Mouse (Mus musculus): Measurements from ENCODE around the gene Phf5a. TPM values are rescaled to one million over a fixed set of nuclear protein-coding genes. Genes with fewer than 3 reads are reported as not detected.

Gene Phf5a
- 98.4 and 112 TPM in 2 replicates for polyA plus RNA-seq (2015; fragmentation: Nextera tagmentation; extraction: Ambion mirVana)

DNA sequence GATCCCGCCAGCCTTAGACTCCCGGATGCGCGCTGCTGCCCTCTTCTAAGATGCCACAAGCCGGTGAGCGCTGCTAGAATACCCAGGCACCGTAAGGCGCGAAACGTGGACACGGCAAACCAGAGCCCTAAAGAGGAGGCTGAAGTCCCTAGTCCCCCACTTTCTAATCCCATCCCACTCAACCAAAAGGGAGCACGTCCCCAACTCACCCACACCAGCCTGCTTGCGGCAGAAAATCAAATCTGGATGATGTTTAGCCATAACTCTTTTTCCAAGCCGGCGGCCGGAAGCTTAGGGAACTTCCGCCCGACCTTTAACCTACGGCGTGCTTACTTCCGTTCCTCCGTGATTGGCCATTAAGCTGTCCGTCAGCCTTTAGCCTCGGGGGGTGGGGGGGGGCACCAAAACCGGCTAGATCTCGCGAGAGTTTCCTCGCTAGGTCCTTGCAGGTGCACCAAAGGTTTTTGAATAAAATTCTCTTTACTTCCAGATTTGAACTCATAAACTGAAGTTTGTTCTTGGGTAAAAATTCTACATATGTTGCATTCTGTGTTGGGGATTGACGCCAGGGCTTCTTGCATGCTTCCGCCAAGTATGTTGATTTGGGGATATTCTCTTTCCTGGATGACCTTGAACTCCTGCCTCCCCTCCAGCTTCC lies at the start of gene Phf5a:
Gene Phf5a (minus strand): TSS at position 308 of the 658 bp plus-strand sequence.

GRCm38 (mm10) chr15:81872262-81873136 lies 788 bp upstream of the Phf5a start, which contains the start of gene Aco2:
Gene Aco2, plus strand, starts transcription at chr15:81872309.

DNA sequence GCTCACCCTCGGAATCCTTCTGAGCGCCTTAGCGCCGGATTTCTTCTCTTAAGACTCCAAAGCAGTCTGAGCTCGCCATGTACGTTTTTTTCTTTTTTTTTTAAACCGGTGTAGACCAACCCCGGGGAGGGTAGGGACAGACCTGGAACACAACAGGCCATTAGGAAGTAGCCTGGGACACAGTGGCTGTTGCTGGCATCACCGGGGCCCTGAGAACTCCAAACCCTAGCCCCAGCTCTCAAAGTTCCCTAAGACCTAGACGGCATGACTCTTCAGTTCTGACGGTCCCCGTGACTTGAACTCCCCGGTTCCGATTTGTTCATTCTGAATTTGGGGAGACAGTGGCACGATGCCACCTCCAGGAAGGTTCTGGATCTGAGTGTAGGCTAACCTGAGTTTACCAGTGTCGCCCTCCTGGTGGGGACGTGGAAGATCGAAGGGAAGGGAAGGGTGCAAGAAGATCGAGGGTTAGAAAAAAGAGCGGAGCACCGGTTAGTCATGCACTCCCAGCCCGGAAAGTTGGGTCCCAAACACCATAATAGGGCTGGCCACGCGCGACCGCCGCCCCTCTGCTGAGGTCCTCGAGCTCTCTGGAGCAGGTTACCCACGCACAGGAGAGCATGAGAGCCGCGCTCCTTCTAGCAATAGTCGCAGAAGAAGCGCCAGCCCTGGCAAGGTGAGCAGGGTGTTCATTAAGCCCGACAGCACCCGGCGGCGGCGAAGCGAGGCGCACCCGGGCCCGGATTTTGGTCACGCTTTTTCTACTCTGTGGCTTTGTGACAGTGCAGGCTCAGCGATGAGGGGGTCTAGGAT lies 13.0 kb downstream of the Phf5a start, which contains the start of gene Tob2:
Gene Tob2 (minus strand): TSS at position 280 of the 813 bp plus-strand sequence.

Other genes with a start within 250 kb of the Phf5a start
- 23.7 and 24.9 TPM in 2 replicates for gene L3mbtl2, start 208.0 kb downstream of the Phf5a start, polyA plus RNA-seq (2015; fragmentation: Nextera tagmentation; extraction: Ambion mirVana)
- gene Chadl, start 174.6 kb downstream of the Phf5a start, polyA plus RNA-seq (2015; fragmentation: Nextera tagmentation; extraction: Ambion mirVana) = 49.6 and 52.2 TPM in 2 replicates
- gene Zc3h7b, start 126.9 kb downstream of the Phf5a start, polyA plus RNA-seq (2015; fragmentation: Nextera tagmentation; extraction: Ambion mirVana) = 31.6 and 43.7 TPM in 2 replicates
- gene Rangap1, start 126.4 kb downstream of the Phf5a start, polyA plus RNA-seq (2015; fragmentation: Nextera tagmentation; extraction: Ambion mirVana) = 90.7 and 102 TPM in 2 replicates
- 27.3 and 28.9 TPM in 2 replicates for gene Tef, start 69.5 kb downstream of the Phf5a start, polyA plus RNA-seq (2015; fragmentation: Nextera tagmentation; extraction: Ambion mirVana)
- gene Tob2, start 13.1 kb downstream of the Phf5a start, polyA plus RNA-seq (2015; fragmentation: Nextera tagmentation; extraction: Ambion mirVana) = 11.7 and 15.7 TPM in 2 replicates
- 276 and 309 TPM in 2 replicates for gene Aco2, start 398 bp upstream of the Phf5a start, polyA plus RNA-seq (2015; fragmentation: Nextera tagmentation; extraction: Ambion mirVana)
- gene Polr3h, start 54.3 kb upstream of the Phf5a start, polyA plus RNA-seq (2015; fragmentation: Nextera tagmentation; extraction: Ambion mirVana) = 119 and 137 TPM in 2 replicates
- gene Csdc2, start 64.8 kb upstream of the Phf5a start, polyA plus RNA-seq (2015; fragmentation: Nextera tagmentation; extraction: Ambion mirVana) = 241 and 292 TPM in 2 replicates
- gene Pmm1, start 89.0 kb upstream of the Phf5a start, polyA plus RNA-seq (2015; fragmentation: Nextera tagmentation; extraction: Ambion mirVana) = 137 and 146 TPM in 2 replicates
- gene 1700029P11Rik, start 108.6 kb upstream of the Phf5a start, polyA plus RNA-seq (2015; fragmentation: Nextera tagmentation; extraction: Ambion mirVana) = not detected in 2 replicates
- gene Xrcc6, start 115.9 kb upstream of the Phf5a start, polyA plus RNA-seq (2015; fragmentation: Nextera tagmentation; extraction: Ambion mirVana) = 30.4 and 33.7 TPM in 2 replicates
- gene Desi1, start 162.0 kb upstream of the Phf5a start, polyA plus RNA-seq (2015; fragmentation: Nextera tagmentation; extraction: Ambion mirVana) = 53.0 and 55.9 TPM in 2 replicates
- 248 and 267 TPM in 2 replicates for gene Snu13, start 175.7 kb upstream of the Phf5a start, polyA plus RNA-seq (2015; fragmentation: Nextera tagmentation; extraction: Ambion mirVana)
- not detected in 2 replicates for gene 4930407I10Rik, start 187.2 kb upstream of the Phf5a start, polyA plus RNA-seq (2015; fragmentation: Nextera tagmentation; extraction: Ambion mirVana)
- gene Mei1, start 198.1 kb upstream of the Phf5a start, polyA plus RNA-seq (2015; fragmentation: Nextera tagmentation; extraction: Ambion mirVana) = 0.09 and 0.10 TPM in 2 replicates

Measured in neural tube, postnatal 0 days (tissue).